Mouse (Mus musculus): Measurements from ENCODE around the gene Gm3854.

Gene Gm3854

DNA sequence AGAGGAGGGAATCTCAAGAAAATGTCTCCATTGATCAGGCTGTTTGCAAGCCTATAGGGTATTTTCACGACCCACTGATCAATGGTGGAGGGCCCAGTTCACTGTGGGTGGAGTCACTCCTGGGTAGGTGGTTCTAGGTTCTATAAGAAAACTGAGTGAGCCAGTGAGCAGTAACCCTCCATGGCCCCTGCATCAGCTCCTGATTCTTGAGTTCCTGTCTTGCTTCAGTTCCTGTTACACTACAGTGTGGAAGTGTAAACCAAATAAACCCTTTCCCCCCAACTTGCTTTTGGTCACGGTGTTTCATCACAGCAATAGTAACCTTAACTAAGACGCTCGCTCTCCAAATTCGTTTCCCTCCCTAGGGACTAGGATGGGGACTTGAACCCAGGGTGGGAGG, 45.4 kb downstream of the Gm3854 start:
- no peak for DNase-seq

DNA sequence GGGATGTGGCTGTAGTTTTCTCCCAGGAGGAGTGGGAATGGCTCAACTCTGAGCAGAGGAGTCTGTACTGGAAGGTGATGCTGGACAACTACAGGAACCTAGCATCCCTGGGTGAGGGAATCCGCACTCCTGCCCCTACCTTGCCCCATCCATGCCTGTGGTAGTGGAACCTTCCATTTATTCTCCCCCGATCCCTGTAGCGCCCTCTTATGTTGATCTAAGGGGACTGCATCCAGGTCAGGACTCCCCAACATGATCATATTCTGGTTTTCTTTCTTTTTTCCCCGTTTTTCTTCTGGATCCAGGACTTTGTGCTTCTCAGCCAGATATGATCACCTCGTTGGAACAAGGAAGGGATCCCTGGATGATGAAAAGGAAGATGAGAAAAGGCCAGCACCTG, 45.9 kb downstream of the Gm3854 start:
- no peak for DNase-seq

DNA sequence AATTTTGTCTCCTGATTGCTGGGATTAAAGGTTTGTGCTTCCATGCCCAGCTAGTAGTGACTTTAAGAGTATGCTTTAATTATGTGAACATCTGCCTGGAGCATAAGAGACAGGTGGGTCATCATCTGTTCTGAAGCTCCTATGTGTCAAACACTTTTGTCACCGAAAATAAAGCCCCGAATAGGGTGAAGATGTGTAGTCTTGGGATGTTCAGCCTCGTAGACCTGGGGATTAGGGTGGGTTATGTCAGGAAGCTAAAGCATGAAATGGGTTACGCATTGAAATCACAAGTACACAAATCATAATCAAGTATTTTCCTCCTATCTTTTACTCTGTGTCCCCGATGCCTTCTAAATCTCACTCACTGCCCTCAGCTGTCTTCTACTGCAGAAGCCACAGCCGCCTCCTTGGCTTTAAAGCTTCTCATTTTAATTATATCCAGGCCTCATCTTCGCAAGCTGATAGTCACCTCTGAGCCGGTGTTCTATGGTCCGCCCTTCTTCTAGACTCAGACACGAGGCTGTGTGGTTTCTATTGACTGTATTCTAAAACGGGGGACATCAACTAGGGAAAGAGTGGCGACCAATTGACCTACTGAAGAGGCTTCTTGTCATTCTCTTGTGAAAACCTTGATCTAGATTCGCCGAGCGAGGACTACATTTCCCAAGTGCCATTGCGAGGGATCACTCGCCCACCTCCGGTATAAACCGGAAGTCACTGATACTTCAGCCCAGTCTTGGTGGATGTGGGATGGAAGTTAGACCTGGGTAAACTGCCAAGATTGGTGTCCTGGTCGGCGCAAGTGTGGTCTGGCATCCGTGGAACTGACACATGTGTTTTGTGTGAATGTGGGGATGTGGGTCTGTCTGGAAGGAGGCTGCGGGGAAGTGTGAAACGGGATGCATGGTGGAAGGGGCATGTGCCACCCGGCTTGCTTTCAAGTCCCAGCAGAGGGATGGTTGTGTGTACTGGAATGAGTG, 54.7 kb downstream of the Gm3854 start, which contains the start of gene Smim17:
TSS of gene Smim17 (plus strand) at position 720 of the 980 bp plus-strand sequence.
- DNase-seq = peak; percentile 54
